Mouse (Mus musculus) cerebellum, postnatal 25 days (tissue): ENCODE data around the gene Msi2.
A peak's percentile ranks its signal among the peaks of the same experiment; 100 is the strongest.

Source experiments
- DNase-seq, 2 experiments: peaks; one replicate each; pipeline ENCODE4 v3.0.0; 2021; ENCODE audit warnings: mixed read lengths in 2 of 2

The Msi2 gene

DNA sequence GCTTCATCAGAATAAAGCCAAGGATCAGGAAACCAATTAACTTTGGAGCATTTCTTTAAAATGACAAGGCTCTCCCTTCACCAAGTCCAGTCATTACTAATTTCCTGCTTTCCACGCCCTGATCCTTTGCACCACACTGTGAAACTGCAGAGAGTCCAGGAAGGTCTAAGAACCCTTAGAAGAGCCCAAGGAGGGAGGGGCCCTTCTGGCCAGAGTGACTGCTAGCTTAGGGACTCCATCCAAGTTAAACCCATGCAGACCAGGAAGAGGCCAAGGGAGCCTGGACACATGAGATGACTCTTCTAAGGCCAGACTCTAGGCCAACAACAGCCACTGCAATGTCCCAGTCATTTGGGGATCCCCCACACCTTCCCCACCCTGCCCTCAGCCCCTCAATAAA lies 83.7 kb downstream of the Msi2 start:
- DNase-seq, result no peak

DNA sequence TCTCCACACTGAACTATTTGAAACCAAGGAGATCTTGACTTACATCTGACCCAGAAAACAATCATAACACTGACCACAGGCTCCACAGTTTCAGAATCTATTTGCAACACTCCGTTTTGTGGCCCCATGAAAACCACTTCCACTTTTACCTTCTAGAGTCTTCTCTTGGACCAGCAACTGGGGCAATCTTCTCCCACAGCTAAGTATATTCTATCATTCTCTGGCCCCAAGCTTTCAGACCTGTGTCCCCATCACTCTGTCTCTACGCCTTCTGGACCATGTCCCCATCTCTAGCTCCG lies 86.4 kb downstream of the Msi2 start:
- no peak for DNase-seq

DNA sequence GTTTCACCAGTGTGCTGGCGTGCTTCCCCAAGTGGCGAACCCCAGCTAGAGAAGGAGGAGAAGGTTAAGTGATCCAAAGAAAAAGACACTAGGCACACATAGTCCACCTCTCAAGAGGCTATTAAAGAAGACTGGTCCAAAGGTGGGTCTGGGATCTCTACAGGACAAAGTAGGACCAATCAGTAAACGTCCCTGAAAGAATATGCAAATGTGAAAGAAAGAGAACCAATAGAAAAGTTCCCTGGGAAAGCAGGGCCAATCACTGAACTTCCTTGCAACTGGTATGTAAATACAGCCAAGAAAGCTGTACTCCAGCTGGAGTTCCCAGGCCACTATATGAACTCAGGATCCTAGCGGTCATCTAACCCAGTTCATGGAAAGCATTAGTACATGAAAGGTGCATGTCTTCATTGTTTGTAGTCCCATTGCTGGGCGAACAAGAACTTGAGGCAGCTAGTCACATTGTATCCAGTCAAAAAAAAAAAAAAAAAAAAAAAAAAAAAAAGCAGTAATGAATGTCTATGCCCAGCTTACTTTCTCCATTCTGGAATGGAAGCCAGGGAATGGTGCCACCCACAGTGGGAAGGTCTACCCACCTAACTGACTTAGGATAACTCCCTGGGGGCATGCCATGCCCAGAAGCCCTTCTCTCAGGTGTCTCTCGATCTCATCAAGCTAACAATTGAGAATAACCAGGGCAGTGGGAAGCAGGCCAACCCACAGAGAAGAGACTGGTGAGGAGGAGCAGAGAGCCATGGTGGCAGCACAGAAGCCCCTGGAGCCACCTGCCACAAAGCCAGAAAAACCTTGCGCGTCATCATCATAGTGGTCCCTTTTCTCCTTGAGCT lies 87.0 kb downstream of the Msi2 start:
- no peak for DNase-seq

DNA sequence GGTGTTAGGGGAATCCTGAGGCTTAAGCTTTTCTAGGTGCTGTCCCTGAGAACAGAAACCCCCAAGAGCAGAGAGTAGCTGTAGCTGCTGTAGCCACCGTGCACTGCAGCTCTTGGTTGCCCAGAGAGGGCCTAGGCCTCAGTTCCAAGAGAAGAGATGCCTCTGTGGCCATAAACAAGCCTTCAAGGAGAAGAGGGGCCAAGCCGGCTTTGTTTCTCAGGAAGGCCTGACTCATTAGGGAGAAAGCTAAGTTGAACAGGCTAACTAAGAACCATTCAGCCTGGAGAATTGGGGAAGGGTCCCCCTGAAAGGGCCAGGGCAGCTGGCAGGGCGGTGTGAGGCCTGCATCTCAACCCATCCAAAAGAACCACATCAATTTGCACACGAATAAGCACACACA lies 88.7 kb downstream of the Msi2 start:
- DNase-seq, result no peak

GRCm38 (mm10) chr11:88629165-88629564 lies 89.1 kb downstream of the Msi2 start:
- DNase-seq, result no peak

DNA sequence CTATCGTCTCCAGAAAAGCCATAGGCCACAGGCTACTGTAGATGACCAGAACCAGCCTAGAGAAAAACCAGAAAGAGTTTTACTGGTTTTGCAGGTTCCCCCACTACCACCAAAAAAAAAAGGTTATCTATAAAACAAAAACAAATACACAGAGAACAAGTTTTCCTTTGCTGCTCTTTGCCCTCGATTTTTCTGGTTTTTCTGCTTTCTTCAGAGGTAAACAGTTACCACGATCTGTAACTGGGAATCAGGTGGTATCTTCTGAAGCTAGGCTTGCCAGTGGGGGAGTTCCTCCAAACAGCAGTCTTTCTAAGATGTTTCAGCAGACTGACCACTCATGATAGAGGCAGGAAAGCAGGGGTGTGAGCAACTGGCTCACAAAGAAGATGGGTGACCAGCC lies 89.6 kb downstream of the Msi2 start:
- DNase-seq, result no peak

DNA sequence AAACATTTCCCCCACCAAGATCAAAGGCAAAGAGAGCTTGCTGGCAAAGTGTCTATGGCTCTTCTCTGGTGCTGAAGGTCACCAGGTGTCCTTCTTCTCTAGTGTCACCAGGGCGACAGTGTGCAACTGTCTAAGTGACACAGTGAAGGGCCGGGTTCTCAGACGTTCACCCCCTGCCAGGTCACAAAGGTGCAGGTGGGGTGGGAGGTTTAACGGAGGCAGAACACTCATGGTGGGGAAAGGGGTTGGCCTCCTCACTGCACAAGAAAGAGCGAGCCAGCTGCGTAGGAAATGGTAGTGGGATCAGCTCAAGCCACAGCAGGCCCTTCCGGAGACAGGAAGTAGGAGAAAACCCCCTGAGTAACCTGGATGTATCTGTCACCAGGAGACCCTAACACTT lies 91.0 kb downstream of the Msi2 start:
- DNase-seq, result no peak

DNA sequence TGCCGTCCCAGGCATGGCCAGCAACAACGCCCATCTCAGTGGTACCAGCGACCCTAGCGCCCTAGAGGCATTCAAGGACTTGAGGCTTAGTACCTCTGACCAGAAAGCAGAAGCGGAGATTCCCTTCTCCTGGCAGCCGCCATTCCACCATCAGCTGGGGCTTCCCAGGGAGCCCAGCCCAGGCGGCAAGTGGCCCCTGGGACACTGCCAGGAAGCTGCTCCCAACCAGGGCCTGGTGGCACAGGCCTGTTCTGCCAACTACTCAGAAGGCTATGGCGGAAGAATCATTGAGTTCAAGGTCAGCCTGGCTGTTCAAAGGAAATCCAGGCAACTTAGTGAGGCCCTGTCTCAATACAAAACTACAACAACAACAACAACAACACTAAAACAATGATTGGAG lies 91.7 kb downstream of the Msi2 start:
- DNase-seq, result peak in 1 of 2 experiments; percentile 56

GRCm38 (mm10) chr11:88626061-88626460 lies 92.3 kb downstream of the Msi2 start:
- DNase-seq, result no peak

GRCm38 (mm10) chr11:88625063-88625462 lies 93.2 kb downstream of the Msi2 start:
- no peak for DNase-seq

GRCm38 (mm10) chr11:88624627-88625026 lies 93.7 kb downstream of the Msi2 start:
- no peak for DNase-seq

DNA sequence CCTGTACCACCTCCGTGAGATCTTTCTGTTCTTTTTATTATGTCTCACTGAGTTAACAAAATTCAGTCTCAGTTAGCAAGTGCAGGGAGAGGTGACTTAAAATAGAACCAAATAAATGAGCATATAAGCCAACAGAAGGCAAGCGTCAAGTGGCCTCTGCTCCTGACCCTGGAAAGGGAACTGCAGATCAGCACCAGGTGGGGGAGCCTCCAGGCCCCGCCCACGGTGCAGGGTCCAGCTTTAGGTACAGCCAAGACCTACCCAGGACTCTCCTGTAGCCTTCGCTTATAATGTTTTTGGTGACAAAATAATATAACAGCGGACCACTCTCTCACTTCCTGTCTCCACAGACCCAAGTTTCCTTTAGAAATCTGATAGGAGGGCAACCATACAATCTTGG lies 94.6 kb downstream of the Msi2 start:
- no peak for DNase-seq

- DNase-seq, result no peak
These were observed 95.8 kb downstream of the Msi2 start for GRCm38 (mm10) chr11:88622496-88622895.

- no peak for DNase-seq
These were observed 96.5 kb downstream of the Msi2 start for GRCm38 (mm10) chr11:88621789-88622188.

DNA sequence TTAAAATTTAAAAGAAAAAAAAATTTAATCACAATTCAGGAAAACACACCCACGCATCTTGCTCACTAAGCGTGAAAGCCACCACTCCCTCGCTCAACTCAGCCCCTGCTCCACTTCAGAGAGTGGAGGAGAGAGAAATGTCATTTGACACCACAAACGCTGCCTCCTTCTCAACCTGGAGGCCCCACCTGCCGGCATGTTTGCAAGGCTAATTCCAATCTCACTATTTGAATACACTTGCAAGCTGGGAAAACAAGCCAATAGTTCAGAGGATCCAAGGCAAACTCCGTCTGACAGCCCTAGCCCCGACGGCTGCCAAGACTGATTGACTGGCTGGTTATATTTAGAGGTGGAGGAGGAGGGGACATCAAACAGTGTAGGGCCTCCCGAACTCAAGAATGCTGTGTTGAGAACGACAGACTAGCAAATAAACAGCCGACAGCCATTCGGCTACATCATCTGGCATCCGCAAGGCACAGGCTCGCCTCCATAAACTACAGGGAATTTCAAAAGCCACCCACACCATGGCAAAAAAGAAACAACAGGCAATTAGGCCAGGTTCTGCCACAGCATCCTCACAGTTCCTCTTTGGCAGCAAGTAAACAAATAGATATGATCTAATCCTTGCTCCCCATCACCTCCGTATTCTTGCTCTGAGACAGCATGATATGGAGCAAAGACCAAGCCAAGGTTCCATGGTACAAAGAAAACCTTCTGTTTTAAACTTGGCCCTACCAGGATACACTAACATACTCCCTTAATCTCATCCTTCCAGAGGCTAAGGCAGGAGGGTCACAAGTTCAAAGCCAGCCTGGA lies 97.9 kb downstream of the Msi2 start:
- DNase-seq, result peak; percentile 59 to 60

- no peak for DNase-seq
These were observed 98.7 kb downstream of the Msi2 start for GRCm38 (mm10) chr11:88619468-88620157.

DNA sequence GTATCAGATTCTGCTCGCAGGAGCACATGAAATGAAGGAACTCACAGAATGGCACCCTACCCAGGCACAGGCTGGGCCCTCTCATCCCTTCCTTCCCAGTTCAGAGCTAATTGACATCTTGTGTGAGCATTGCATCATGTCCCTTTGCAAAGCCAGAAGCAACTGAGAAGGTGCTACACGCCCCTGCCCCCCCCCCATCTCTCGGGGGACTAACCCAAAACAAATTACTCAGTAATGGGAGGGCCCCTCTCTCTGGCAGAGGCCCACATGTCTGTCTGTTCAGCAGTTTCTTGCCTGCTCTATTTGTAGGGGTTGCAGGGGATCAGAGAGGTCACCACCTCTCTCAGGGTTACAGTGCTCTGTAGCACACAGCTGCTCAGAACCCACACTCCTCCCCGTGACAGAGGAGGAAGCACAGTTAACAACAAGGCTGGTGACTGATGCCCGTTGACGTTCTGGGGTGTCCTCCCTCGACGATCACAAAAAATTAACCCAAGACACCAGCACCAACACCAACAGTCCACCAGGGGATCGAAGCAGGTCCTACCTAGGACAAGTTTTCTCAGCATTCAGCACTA lies 99.5 kb downstream of the Msi2 start:
- DNase-seq, result no peak

DNA sequence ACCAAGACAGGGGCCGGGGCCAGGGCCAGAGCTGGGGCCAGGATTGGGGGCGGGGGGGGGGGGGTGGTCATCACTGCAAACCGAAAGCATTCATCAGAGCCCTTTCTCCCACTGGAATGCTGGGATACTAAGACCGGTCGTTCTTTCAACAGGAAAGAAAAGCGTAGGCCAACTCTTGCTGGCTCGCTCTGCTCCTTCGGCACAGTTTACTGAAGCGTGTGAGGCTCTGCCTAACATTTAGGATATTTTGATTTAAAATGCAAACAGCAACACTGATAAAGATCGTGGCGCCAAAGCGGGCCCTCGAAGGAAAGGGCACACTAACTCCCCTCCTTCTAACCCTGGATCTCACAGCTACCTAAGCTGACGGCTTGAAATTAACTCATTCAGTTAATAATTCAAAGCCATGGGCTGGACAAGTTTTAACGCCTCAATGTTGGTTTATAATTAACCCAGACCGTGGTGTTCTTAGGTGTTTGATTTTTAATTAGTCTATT lies 100.3 kb downstream of the Msi2 start:
- no peak for DNase-seq

- no peak for DNase-seq
These were observed 100.9 kb downstream of the Msi2 start for GRCm38 (mm10) chr11:88617380-88617779.

DNA sequence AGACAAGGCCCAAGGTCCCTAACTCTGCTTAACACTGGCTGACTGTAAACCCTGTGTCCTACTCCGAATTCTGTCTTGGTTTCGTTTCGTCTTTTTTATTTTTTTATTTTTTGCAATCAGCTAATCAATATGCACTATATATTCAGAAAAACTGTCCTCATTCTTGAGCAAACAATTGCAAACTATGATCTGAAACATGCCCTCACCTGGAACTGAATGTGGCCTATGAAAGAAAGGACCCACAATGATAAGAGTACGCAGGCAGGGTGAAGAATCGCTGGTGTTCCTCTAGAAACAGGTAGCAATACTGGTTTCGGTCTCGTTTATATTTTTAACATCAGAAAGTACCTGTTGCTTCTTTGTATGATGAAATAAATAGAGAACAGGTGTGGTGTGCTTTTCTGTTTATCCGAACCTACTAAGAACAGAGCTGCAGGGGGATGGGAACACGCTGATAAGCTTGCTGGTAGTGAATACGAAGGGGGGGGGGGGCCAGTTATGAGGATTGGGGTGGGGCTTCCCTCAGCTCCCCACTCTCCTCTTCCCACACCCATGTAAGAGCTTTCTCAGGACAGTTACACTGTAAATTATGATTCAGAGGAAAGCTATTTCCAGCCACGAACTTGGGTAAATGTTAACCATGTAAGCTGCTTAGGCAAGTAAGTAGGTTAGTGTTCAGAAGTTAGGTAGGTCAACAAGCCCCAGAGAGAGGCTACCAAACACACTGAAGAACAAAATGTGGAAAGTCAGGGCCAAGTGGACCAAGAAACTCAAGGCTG lies 103.6 kb downstream of the Msi2 start:
- no peak for DNase-seq

- DNase-seq, result no peak
These were observed 104.4 kb downstream of the Msi2 start for GRCm38 (mm10) chr11:88613771-88614526.

DNA sequence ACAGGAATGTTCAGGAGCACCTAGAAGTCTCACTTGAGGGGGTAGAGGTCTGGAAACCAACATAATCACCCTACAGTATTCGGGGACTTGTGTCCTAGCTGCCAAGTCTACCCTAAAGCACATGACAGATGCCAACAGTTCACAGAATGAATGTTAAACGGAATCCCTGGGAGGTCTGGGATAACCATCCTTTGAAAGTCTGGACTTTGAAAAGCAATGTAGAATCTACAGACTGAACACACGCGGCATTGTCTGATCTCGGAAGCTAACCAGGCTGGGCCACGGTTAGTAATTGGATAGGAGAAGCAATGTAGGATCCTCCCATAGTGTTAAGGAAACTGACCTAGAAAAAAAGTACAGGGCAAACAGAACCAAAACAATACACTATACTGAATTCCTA lies 105.3 kb downstream of the Msi2 start:
- DNase-seq, result no peak
